Mouse (Mus musculus) intestine, postnatal 0 days (tissue): ENCODE data around the gene Edil3. TPM values are rescaled to one million over a fixed set of nuclear protein-coding genes. Genes with fewer than 3 reads are reported as not detected.
"Not testable (repeated sequence)": the region's sequence is repeated elsewhere in the genome, so short reads cannot be mapped to it uniquely, and the experiment has no call there.

ENCODE experiments used
- ATAC-seq: fragments of 200-750 bp; cut with Nextera tagmentation; 2 replicates; pipeline ENCODE4 v1.8.0; 2017; ENCODE audit warnings: mild to moderate bottlenecking, moderate TSS enrichment, moderate library complexity
- H3K27ac ChIP-seq: fragments of 300-500 bp; sonication (generic); 2 replicates; pipeline ENCODE4 v1.5.1; 2014; ENCODE audit warnings: mild to moderate bottlenecking, low read depth, low read length, moderate library complexity
- H3K27me3 ChIP-seq: fragments of 300-500 bp; sonication (generic); replicated peaks from 2 replicates; pipeline ENCODE4 v1.6.1; 2014; ENCODE audit warnings: low read length, mixed read lengths; ENCODE audit not compliant: control insufficient read depth, insufficient read depth
- H3K36me3 ChIP-seq: fragments of 300-500 bp; sonication (generic); 2 replicates; pipeline ENCODE4 v1.6.1; 2014; ENCODE audit warnings: mild to moderate bottlenecking, moderate library complexity; ENCODE audit not compliant: control insufficient read depth, insufficient read depth
- H3K4me1 ChIP-seq: fragments of 300-500 bp; sonication (generic); replicated peaks from 2 replicates; pipeline ENCODE4 v1.6.1; 2014; ENCODE audit warnings: antibody characterized with exemption, low read length, mixed read lengths; ENCODE audit not compliant: control insufficient read depth, insufficient read depth
- H3K4me2 ChIP-seq: fragments of 300-500 bp; sonication (generic); replicated peaks from 2 replicates; pipeline ENCODE4 v1.6.1; 2014; ENCODE audit warnings: low read depth, mild to moderate bottlenecking, moderate library complexity
- H3K4me3 ChIP-seq: fragments of 300-500 bp; sonication (generic); 2 replicates; pipeline ENCODE4 v1.5.1; 2014; ENCODE audit warnings: low read depth, low read length
- H3K9ac ChIP-seq: fragments of 300-500 bp; sonication (generic); 2 replicates; pipeline ENCODE4 v1.6.1; 2014; ENCODE audit warnings: mild to moderate bottlenecking, low read depth, low read length
- H3K9me3 ChIP-seq: fragments of 300-500 bp; sonication (generic); 2 replicates; pipeline ENCODE4 v1.6.1; 2016; ENCODE audit warnings: mixed run types; ENCODE audit not compliant: control insufficient read depth
- CTCF ChIP-seq: sonication (generic); IDR thresholded peaks from 2 replicates; pipeline ENCODE4 v1.5.1; 2016; ENCODE audit warnings: low read depth, mild to moderate bottlenecking, control low read depth, antibody characterized with exemption, moderate library complexity
- WGBS: fragments of 180-500 bp; shearing (Covaris S2); extraction: QIAGEN DNeasy Blood & Tissue Kit; methylation state at CpG from one replicate; pipeline ENCODE4 v1.1.7; 2014; 5-methylcytosine and 5-hydroxymethylcytosine counted together
- polyA plus RNA-seq: library from polyadenylated mRNA; unstranded; fragments of >200 nt; fragmentation: Nextera tagmentation; extraction: Ambion mirVana; gene quantifications from 2 replicates; pipeline ENCODE4 v1.2.1, GENCODE M21; 2015

The Edil3 gene
- polyA plus RNA-seq, 1 experiment from 2014 or later = 3.0 TPM

DNA sequence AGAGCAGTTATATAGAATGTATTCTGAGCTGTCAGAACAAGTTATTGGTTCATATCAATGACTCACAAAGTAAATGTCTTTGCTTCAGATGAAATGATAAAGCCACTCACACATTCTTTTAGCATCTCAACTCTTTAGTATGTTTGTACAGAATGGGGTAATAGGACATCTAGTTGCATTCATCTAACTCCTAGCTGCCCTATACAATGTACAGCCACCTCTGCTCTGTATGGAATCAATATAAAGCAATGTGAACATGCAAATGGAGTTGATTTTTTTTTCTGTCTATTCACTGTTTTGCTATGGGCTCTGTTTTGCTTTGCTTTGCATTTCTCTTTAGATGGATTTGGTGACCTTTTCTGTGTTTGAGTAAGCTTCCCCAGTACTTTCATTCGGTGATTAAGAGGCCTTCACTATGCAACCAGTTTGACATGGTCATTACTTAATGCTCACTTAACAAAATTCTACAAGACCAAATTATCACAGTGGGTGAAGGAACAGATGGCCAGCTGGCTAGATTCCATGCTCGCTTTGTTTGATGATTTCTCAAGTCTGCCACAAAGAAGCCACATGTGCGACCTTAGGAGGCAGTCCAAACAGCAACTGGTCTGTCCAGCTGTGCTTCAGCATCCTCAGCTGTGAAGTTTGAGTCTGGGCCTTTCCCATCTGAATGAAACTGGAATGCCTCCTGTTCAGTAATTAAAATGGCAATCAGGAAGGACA lies 208.7 kb downstream of the Edil3 start:
- no peaks in the 10 kb centered on the region for H3K9me3 ChIP-seq
- no peak for TF ChIP-seq CTCF
- no peak overlapping the region for H3K4me3 ChIP-seq
- WGBS = 58% methylated on average over 3 of the region's 3 CpGs
- no peaks in the 10 kb centered on the region for H3K36me3 ChIP-seq
- no peak overlapping the region for H3K4me2 ChIP-seq
- H3K27me3 ChIP-seq = no peaks in the 10 kb centered on the region
- no peak for ATAC-seq
- H3K9ac ChIP-seq = no peak overlapping the region
- no peaks in the 10 kb centered on the region for H3K4me1 ChIP-seq
- H3K27ac ChIP-seq = no peak overlapping the region

DNA sequence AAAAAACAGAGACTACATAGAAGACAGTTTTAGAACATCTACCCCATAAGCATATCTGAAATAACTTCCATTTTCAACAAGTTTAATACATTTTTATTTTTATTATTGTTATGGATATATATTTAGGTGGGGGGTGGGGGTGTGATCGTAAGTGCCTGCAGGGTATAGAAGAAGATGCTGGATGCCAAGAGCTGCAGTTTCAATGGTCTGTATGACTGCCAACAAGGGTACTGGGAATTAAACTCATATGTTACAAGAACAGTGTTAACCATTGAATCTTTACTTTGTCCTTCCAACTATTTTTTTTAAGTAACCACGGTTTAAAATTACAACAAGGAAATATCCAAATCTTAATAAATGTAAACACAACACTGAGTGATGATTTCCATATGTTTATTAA lies 214.4 kb downstream of the Edil3 start:
- TF ChIP-seq CTCF = no peak
- no peak overlapping the region for H3K27ac ChIP-seq
- H3K4me3 ChIP-seq = no peak overlapping the region
- no peaks in the 10 kb centered on the region for H3K4me1 ChIP-seq
- H3K9ac ChIP-seq = no peak overlapping the region
- no peaks in the 10 kb centered on the region for H3K27me3 ChIP-seq
- no peak for ATAC-seq
- H3K4me2 ChIP-seq = no peak overlapping the region
- no peaks in the 10 kb centered on the region for H3K9me3 ChIP-seq
- H3K36me3 ChIP-seq = no peaks in the 10 kb centered on the region
- 62% methylated on average over 2 of the region's 2 CpGs for WGBS

DNA sequence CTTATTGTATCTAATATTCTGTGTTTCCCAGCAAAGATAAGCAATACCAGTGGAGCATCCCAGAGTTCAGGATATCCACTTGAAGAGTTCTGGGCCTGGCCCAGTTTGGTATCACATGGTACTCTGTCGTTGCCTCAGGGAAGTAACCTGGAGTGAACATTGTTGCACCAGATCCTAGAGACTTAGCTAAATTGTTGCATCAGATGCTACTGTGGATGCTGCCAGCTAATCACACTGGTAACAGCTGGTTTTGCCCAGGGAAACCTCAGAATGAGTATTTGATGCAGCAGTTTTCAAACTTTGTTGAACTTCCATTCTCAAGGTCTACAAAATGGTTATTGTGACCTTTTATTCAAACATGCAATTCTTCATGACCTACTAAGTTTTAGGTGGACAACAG lies 220.2 kb downstream of the Edil3 start:
- no peak for TF ChIP-seq CTCF
- no peak for ATAC-seq
- Histone ChIP-seq H3K4me2 (no peak overlapping the region), H3K36me3 (no peaks in the 10 kb centered on the region), H3K4me1 (no peaks in the 10 kb centered on the region), H3K4me3 (no peak overlapping the region), H3K9me3 (no peaks in the 10 kb centered on the region), H3K27me3 (no peaks in the 10 kb centered on the region), H3K9ac (no peak overlapping the region), H3K27ac (no peak overlapping the region)
- WGBS = 98% methylated on average over 1 of the region's 1 CpGs

DNA sequence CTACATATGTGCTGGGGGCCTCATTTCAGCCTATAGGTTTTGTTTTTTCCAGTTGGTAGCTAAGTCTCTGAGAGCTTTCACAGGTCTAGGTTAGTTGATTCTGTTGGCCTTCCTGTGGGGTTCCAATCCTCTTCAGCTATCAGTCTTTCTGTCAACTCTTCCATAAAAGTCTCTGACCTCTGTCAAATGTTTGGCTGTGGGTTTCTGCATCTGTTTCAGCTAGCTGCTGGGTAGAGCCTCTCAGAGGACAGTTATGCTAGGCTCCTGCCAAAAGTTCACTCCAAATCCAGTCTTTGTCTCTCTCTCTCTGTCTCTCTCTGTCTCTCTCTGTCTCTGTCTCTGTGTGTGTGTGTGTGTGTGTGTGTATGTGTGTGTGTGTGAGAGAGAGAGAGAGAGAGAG lies 248.9 kb downstream of the Edil3 start:
- not testable (repeated sequence) for ATAC-seq, H3K27ac ChIP-seq, H3K27me3 ChIP-seq, H3K4me1 ChIP-seq, H3K4me2 ChIP-seq, H3K9me3 ChIP-seq, H3K4me3 ChIP-seq, H3K9ac ChIP-seq, H3K36me3 ChIP-seq

DNA sequence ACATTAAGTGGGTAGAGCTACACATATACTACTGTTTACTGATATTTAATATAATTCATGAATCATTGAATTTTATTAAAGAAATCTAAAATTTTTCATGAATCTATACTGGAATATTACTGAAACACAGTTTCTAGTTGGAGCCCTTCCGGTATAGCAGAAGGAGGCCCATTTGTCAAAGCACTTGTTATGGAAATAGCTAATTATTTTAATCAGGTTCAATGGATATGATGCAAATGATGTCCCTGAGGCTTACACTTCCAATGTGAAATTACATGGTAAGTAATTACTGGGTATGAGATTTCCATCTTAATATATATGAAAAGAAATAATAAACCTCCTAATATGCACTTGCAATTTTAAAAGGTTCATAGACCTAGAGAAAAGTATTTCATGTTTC lies 254.9 kb downstream of the Edil3 start:
- no peak for ATAC-seq
- no peaks in the 10 kb centered on the region for H3K9me3 ChIP-seq
- H3K4me1 ChIP-seq = no peaks in the 10 kb centered on the region
- no peak overlapping the region for H3K9ac ChIP-seq
- H3K4me3 ChIP-seq = no peak overlapping the region
- no peak for TF ChIP-seq CTCF
- H3K4me2 ChIP-seq = no peak overlapping the region
- no peak overlapping the region for H3K27ac ChIP-seq
- WGBS = 98% methylated on average over 1 of the region's 1 CpGs
- H3K36me3 ChIP-seq = no peaks in the 10 kb centered on the region
- no peaks in the 10 kb centered on the region for H3K27me3 ChIP-seq

DNA sequence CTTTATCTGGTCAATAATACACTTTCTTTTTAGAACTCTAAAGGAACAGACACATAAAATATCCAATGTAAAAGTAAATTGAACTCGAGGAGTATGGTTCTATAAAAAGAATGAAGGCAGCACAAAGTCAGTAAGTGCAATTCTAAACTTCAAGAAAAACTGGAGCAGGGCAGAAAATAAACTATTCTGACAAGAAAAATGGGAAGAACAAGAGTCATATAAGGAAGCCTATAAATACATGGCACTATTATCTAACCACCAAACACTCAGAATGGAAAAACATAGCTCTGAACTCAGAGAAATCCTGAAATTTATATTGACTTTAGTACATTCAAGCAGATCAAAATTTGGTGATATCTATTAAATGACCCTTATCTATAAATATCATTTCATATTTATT lies 284.6 kb downstream of the Edil3 start:
- H3K9me3 ChIP-seq = no peaks in the 10 kb centered on the region
- no peaks in the 10 kb centered on the region for H3K4me1 ChIP-seq
- no peak overlapping the region for H3K4me2 ChIP-seq
- WGBS = 47% methylated on average over 1 of the region's 1 CpGs
- no peak for ATAC-seq
- no peak overlapping the region for H3K27ac ChIP-seq
- H3K9ac ChIP-seq = no peak overlapping the region
- no peak for TF ChIP-seq CTCF
- no peaks in the 10 kb centered on the region for H3K36me3 ChIP-seq
- no peak overlapping the region for H3K4me3 ChIP-seq
- no peaks in the 10 kb centered on the region for H3K27me3 ChIP-seq

DNA sequence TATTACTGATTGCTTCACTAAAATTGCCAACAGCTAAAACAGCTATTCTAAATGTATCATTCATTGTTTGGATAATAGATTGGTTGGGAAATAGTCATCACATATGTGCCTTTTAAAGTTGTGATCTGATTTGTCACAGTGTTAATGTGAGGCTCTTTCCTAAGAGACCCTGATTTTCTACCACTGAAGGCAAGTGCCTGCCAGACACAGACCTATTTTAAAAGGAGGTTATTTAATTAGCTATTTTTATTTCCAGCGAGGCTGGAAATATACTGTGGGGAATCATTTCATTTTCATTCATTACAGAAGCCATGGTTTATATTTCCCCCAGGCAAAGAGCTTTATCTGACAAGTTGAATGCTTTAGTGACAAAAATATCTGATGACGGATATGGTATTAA lies 296.3 kb downstream of the Edil3 start:
- Histone ChIP-seq H3K36me3 (no peaks in the 10 kb centered on the region), H3K4me1 (no peaks in the 10 kb centered on the region), H3K9ac (no peak overlapping the region), H3K4me2 (no peak overlapping the region), H3K4me3 (no peak overlapping the region), H3K27ac (no peak overlapping the region), H3K27me3 (no peaks in the 10 kb centered on the region), H3K9me3 (no peaks in the 10 kb centered on the region)
- WGBS = 61% methylated on average over 2 of the region's 2 CpGs
- ATAC-seq = no peak
- no peak for TF ChIP-seq CTCF
